Mouse (Mus musculus): ENCODE measurements around the gene Cdca3.

The Cdca3 gene

DNA sequence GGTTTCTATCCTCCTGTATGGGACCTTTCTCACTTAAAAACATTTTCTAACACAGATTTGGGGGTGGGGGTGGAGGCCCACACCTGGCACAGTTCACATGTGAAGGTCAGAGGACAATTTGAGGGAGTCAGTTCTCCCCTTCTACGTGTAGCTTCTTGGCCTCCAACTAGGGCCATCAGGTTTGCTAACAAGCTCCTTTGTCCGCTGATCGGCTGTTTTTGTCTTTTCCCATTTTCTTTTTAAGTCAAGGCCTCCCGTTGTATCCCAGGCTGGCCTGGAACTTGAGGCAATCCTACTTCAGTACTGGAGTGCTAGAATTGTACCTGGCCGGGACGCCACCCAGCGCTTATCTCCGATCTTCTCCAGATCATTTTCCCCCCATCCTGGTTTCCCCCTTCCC, 2.3 kb downstream of the Cdca3 start:
- DNase-seq (ENCODE audit: low read depth, low spot score): no peak

DNA sequence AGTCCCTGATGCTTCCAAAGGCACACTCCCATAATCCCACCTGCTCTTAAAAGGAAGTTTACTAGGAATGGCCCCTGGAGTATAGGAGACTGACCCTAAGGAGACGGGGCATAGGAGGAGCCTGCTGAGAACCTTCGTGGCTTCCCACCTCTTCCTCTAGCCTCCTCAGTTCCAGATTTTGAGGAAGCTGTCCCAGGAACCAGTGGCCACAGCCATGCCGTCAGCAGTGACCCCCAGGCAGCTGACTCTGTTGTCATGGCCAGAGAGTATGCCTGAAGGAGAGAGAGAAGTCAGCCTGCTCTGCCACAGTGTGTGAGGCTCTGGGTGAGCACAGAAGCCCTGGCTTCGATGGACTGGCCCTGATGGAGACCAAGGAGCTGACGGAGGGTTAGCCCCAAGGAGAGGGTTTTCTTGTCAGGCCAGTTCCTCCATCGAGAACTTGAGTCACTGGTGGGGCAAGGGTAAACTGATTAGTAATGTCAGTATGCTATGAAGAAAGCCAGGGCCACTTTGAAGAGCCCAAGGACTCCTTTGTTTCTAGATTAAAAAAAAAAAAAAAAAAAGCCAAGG, 5.2 kb downstream of the Cdca3 start:
- DNase-seq (ENCODE audit: low read depth, low spot score): no peak

DNA sequence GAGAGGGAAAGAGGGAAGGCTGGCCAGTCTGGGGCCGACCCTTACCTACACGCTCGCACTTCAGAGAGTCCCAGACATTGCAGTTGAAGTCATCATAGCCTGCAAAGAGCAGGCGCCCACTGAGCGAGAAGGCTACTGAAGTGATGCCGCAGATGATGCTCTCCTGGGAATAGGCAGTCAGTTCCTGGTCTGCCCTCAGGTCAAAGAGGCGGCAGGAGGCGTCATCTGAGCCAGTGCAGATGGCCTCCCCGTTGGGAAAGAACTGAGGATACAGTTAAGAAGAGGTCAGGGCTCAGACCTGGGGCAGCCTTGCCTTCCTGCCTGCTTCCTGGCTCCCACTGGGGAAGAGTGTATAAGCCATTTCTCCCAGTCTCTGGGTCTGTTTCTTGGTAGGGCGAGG, 6.2 kb downstream of the Cdca3 start:
- DNase-seq (ENCODE audit: low read depth, low spot score): no peak

DNA sequence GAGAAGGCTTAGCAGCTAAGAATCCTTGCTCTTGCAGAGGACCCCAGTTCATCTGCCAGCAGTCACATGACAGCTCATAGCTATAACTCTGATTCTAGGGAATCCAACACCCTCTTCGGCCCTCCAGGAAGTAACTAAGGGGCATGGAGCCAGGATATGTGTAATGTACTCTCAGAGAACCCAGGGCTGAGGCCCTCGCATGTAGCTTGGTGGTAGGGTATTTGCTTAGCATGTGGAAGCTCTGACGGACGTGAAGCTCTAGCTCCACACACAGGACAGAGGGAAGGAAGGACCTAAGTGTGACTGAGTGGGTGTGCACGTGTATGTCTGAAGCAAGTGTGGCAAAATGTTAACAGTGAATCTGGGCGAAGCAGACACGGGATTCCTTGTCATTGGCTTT, 7.1 kb downstream of the Cdca3 start:
- no peak for DNase-seq (ENCODE audit: low read depth, low spot score)

DNA sequence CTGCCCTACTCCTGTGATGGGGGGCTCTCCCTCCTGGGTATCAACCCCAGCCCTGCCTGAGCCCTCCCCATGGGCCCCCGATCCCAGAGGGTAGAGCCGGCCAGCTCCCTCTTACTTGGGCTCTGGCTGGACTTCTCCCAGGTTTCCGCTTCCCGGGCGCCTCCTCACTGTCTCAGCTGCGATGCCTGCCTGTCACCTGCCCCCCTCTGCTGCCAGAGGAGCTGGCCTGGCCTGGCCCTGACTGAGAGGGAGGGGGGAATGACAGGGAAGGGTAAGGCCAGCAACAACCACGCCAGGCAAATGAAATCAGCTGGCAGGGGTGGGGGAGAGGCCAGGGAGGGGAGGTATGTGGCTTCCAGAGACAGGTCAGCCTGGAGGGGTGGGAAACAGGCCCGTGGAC, 10.5 kb downstream of the Cdca3 start:
- DNase-seq (ENCODE audit: low read depth, low spot score): no peak

GRCm38 (mm10) chr6:124840241-124841167, 11.2 kb downstream of the Cdca3 start, which contains the start of gene Gnb3:
Gnb3 (minus strand) TSS chr6:124840275.
- DNase-seq (ENCODE audit: low read depth, low spot score): no peak

DNA sequence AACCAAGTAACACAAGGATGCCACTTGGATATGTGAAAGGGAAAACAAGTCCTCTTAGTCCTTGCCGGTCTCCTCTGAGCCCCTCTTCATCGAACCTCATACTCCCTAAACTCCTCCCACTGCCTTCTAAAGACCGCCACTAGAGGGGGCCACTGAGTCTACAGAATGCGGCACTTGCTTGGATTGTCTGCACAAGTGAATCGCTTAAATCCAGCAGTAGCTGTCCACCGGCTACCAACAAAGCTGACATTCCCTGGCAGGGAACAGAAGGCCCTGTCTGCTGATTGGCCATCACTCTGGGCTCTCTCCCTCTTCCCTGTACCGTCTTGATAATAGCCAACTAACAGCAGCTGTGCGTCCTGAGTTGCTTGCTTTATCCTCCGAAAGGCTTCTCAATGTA, 18.0 kb downstream of the Cdca3 start:
- DNase-seq (ENCODE audit: low read depth, low spot score): peak; percentile 80

- DNase-seq (ENCODE audit: low read depth, low spot score): no peak
Observed at GRCm38 (mm10) chr6:124850535-124850934, 21.2 kb downstream of the Cdca3 start.

DNA sequence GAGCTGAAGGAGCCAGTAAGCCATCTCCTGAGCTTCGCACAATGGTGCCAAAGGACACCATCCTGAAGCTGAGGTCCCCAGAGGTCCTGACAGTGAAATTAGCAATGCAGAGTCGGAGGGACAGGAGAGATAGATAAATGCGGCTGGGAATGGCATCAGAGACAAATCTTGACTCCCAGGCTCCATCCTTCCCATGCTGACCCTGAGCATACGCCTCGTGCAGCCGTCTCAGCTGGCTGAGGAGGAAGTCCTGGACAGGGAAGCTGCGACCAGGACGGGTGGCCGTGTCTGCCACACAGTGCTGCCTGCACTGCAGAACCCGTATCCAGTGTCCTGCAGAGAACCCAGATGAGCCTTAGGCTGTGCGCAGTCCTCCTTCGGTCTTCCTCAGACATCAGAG, 25.3 kb downstream of the Cdca3 start:
- no peak for DNase-seq (ENCODE audit: low read depth, low spot score)

DNA sequence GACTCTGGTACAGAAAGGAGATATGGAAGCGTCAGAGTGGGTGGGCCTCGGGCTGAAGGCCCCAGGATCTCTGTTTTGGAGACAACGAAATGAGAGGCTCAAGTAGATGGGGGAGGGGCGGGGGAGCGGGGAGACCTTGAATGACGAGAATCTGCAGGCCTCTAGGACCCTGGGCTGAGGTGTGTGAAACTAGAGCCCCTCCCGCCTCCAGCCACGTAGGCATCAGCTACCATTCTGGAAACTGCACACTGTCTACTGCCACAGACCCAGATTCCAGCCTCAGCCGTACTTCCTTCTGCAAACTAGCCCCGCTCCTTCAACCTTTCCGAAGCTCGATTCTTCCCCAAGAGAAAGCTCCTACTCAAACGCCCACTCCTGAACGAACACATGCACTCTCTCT, 27.0 kb downstream of the Cdca3 start:
- no peak for DNase-seq (ENCODE audit: low read depth, low spot score)

GRCm38 (mm10) chr6:124856916-124857839, 27.8 kb downstream of the Cdca3 start, which contains the start of gene P3h3:
P3h3 (minus strand) TSS chr6:124857752.
- peak; percentile 64 for DNase-seq (ENCODE audit: low read depth, low spot score)

DNA sequence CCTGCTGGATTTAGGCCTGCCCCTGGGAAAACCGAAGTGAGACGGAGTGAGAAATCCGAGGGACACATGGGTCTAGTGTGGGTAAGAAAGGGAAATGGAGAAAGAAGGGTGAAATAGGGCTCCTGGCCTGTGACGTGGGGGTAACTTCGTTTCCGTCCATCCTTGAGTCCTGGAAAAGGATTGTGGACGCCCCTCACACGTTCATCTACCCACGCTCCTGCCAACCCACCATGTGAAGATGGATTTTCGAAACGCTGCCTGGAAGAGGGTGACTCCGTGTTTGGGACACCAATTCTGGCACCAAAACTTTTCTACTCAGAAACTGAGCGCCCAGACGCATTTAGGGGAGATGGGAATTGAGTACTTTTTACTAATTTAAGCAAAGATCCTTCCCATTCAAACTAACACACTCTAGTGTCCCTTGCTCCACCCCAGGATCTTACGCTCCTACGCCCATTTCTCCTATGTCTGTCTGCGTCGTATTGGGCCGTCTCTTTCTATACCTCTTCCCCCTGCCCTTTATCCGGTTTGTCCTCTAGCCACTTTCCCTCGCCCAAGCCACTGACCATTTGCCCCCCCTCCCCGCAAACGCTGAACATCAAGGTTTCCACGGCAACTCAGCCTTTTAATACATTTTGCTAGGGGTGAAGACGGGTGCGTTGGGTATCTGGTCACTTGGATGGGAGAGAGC, 28.6 kb downstream of the Cdca3 start:
- no peak for DNase-seq (ENCODE audit: low read depth, low spot score)

- DNase-seq (ENCODE audit: low read depth, low spot score): no peak
Observed at GRCm38 (mm10) chr6:124858561-124859318, 29.4 kb downstream of the Cdca3 start.

DNA sequence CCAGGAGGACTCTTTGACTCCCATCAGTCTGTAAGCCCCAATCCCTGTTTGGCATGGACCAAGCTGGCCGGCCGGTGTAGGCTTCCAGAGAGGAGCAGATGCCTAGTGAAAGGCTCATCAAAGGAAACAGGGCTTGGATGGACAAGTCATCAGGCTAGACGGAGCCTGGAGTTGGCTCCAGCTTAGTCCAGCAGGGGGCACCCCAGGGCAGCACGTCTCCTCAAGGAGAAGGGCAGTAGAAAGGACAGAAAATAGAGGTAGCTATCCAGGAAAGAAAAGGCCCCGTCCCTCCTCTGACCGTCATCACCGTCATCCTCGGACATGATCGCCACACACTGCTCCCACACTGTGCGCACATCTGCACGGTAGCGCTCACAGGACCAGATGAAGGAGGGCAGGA, 30.4 kb downstream of the Cdca3 start:
- DNase-seq (ENCODE audit: low read depth, low spot score): no peak

DNA sequence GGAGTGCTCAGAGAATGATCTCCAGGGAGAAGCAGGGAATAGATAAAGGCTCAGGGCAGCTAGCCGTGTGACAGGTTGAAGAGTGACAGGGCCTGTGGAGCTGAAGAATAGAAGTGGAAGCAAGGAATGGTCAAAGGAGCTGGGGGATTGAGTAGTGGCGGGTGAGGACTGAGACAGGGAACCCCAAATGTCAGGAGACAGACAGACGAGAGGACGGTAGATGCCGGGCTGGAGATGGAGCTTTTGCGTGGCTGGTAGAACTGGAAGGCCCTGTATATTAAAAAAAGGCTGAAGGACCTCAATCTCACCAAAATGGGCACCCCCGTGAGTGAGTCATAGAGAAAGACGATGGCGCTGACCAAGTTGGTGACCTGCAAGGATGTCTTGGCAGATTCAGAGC, 31.2 kb downstream of the Cdca3 start:
- DNase-seq (ENCODE audit: low read depth, low spot score): no peak

DNA sequence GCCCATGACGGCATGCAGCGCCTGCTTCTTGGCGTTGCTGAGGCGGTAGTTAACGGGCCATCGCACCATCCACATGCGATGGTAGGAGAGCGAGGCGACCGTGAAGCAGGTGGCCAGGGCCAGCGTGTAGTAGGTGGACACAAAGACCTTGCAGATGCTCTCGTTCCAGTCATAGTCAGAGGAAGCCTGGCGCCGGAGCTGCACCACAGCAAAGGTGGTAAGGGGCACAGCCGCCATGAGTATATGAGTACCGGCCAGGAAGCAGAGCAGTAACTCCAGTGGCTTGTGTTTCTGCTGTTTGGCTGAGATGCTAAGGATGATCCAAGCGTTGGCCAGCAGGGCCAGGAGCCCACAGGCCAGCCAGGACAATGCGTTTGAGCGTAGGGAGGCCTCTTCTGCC, 31.9 kb downstream of the Cdca3 start:
- no peak for DNase-seq (ENCODE audit: low read depth, low spot score)

DNA sequence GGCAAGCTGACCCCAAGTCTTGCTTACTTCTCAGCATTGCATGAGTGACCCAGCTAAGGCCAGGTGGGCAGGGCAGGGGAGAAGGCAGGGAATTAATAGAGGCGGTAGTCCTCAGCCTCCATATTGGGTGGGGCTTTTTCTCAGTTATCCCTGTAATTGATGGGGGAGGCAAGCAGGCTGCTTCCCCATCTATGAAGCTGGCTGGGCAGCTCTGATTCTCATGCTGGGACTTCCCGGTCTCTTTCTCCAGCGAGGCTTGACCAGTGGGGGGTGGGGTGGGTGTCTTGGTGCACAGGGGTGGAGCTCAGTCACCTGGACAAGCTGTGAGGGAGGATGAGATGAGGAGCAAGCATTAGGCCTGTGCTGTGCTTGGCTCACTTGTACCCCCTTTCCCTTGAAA, 32.5 kb downstream of the Cdca3 start:
- DNase-seq (ENCODE audit: low read depth, low spot score): no peak

DNA sequence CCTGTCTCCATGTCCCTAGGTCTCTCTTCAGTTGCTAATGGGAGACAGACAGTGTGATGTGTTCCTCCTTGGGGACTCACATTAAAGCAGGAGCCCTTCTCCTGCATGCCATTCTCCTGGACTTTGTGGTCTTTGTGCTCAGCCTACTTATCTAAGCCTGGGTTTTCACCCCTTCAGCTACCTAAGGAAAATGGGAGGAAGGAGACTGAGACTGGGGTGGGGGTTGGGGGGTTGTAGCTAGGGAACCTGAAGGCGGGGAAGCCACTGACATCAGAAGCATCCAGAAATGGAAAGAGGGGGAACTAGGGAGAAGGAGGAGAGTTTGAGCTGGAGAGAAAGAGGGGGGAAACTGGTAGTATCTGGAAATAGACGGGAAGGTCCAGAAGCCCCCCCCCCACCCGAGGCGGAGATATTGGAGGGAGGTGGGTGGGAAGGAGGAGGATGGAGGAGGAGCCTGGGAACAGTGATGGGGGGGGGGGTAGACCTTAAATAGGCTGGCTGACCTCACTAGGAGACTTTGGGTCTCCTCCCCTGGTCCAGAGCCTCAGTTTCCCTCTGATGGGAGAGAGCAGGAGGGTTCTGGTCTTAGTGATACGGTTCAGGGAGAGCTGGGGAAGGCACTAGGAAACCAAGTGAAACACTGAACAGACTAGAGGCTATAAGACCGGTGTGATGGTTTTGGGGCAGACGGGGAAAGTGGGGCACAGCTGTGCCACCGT, 33.2 kb downstream of the Cdca3 start:
- DNase-seq (ENCODE audit: low read depth, low spot score): no peak

- DNase-seq (ENCODE audit: low read depth, low spot score): no peak
Observed at GRCm38 (mm10) chr6:124863125-124863657, 33.8 kb downstream of the Cdca3 start.
